Mouse (Mus musculus) kidney, adult 8-10 months (tissue): ENCODE measurements around the gene Nop9.

Experiments
- DNase-seq, 2 experiments: peaks; one replicate each; pipeline ENCODE4 v3.0.0; 2022

Nop9 gene

DNA sequence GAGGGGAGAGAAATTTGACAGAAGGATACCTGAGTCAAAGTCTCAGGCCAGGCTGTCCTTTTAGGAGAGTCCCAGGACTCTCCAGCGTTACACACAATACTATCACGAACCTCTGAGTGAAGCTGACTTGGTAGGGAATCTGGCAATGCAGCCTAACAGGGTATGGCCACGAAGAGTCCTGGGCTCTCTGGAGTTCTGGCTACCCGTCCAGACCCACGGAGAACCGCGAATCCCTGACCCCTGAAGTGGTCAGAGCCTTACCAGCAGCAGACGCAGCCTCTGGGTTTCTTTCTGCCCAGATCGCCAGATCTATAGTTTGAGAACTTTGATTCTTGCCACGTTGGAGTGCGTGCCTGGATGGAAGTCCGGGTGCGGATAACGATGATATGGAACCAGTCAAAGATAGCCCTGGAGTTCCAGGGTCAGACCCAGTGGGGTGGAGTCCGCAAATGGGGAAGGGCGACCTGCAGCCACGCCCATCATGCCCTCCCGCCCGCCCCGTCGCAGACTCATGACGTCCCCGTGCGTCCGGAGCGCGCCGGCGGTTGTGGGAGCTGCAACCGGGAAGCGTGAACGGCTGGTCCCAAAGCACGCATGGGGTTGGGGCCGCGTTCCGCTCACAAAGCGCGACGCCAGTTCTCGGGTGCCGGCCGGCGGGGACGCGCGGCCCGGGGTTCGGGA lies at the start of gene Nop9, which contains the start of gene Dhrs1:
Gene Nop9 (plus strand): TSS at position 514 of the 681 bp plus-strand sequence.
Gene Dhrs1 (minus strand): TSS at position 511 of the 681 bp plus-strand sequence.
- peak; percentile 81 to 86 for DNase-seq

DNA sequence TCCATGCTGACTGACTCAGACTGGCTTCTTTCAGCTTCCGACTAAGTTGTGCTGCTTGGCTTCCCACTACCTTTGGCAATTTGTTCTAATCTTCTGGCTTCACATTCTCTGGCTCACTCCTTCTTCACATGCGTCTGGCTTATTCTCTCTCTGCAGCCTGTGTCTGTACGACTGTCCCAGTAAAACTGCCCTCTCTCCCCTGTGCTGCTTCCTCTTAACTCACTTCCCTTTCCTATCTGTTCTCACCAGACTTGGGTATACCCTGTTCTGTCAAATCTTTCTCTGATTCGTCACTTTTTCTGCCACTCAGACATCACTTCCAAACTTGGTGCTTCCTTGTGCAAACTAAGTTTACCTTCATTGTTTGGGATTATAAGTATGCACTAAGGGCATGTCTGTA lies 48.3 kb upstream of the Nop9 start:
- no peak for DNase-seq

DNA sequence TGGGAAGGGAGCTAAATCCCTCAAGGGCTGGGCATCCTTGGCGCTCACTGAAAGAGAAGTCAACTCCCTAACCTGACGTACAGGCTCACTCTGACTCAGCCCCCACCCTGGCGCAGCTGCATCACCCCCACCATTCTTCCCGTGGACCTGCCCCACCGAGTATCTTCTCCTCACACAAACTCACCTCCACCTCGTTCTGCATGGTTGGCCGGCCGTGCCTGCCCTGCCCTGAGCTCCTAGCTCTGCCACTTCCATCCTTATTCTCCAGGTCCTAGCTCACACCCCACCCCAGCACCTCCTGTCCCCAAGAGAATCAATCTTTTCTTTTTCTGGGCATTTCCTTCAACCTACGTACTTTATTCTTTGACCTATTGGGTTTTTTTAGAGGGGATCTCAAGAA lies 44.4 kb upstream of the Nop9 start:
- no peak for DNase-seq

DNA sequence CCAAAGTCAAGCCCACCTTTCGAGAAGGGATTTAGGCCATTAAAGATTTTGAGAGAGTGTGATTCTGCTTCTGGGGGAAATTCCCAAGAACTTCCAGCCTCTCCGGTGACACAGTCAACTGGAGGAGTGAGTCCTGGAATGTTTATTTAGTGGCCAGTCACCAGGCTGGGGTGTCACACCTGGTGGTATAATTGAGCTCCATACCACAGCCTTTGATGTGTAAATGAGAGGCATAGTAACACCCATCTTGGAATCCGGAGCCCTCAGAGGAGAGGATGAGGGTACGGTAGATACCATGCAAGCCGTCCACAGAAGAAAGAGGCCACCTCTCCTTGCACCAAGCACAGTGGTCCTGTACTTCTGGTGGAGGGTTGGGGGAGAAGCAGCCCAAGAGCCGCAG lies 42.7 kb upstream of the Nop9 start:
- DNase-seq: no peak

DNA sequence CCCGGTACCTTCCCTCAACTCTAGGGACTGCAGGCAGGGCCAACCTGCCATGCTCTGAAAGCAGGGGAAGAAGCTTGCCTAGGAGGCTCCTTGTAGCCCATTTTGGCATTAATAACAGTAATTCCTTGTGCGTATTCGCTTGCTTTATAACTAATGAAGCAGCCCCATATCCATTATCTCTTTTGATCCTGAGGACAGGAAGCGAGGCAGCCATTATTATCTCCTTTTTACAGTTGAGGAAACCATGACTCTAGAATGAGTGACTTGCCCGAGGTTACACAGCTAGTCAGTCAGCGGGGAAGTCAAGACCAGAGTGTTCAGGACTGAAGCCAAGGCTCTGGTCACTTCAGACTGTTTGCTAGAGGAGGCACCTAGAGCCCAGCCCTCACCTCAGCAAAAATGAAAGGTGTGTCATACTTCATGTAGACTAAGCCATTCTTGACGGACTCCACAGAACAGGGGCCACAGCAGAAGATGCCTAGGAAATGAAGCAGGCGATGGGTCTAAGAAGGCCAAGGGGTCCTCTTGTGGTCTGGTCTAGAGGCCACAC lies 39.4 kb upstream of the Nop9 start:
- DNase-seq: no peak

DNA sequence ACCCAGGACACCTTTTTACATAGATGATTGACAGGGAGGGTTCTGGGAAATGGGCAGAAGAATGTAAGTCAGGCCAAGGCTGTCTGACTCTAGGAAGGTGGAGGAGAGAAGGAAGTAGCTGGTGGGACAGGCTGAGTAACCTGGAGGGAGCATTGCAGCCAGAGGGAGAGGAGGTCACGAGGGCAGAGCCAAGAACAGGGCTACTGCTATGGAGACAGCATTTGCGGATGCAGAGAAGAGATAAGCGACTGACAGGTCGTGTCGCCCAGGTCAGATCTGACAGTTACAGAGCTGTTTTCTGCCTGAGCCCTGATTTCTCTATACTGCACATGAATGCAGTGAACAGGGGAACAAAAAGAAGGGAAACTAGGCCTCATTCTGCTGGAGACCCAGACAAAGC lies 38.1 kb upstream of the Nop9 start:
- DNase-seq: no peak

DNA sequence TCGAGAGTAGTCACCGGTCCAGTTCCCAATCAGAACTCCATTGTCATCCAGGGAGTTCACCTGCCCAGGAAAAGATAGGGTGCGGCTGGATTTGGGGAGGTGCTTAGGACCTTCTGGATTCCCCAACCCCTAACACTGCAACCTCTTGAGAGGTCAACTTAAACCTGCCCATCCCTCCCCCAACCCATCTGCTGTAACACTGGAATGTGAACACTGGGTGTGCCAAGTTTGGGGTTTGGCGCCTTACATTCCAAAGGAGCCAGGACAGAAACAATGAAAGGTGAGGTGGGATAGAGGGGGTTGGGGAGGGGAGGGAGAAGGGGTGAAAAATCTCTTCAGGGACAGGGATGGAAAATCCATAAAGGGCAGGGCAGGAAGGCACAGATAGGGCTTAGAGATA lies 36.0 kb upstream of the Nop9 start:
- DNase-seq: no peak

DNA sequence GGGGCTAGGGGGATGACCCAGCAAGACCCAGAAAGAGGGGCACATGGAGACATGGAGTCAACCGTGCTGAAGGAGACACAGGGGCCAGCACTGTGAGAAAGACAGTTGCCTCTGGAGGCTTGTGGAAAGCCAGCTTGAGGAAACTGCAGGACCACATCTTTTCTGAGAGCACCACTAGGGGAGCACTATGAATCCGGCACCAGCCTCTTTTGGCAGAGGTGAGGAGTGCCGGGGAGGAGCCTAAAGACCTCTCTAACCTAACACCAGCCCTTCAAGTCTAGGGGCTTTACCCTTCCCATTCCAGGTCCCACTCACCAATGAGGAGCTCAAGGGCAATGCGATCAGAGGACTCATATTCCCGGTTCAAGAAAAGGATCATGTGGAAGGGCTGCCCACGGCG lies 33.7 kb upstream of the Nop9 start:
- DNase-seq: no peak

DNA sequence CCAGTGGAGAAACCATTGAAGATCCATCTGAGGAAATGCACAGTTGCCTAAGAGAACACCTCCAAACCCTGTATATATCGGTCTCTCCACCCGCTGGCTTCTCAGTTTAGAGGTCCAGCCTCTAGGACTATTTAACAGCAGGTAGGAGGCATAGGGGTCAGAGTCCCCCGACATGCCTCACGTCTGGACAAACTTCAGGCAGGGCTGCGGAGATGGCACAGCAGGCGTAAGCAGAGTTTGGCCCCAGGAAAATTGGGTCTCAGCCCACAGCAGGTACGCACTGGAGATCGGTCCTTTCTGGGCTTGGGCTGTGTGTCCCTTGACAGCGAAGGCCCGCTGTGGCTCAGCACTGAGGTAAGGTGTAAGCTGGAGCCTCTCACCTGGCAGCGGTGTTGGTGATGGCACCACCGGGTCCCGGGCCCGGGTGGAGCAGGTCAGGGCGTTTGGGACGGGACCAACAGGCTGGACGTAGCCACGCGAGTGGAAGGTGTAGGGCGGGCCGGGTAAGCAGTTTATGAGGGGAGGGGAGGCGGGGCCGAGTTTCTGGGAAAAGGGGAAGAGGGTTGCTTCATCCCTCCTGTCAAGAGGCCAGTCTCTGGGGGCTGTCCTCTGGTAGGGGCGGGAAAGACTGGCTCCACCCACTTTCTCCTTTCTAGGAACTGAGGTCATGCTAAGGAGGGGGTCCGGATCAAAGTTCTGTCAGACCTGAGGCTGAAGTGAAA lies 32.3 kb upstream of the Nop9 start:
- DNase-seq: peak; percentile 80 to 81

DNA sequence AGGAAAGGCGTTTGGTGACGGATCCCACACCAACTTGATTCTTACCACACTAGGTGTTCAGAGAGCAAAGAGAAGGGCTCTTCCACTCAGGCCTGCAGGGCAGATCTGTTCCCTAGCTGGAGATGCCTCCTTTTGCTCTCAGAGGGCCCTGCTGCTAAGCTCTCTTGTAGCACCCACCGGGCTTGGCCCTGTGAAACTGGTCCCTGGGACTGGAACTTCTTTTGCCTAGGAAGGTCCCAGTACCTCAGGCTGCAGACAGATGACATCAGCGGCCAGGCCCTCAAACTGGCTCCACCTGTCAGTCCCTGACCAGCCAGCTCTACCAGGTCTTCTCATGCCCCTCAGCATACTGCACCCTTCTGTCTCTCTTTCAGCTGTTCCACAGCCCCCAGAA lies 31.8 kb upstream of the Nop9 start, which contains the start of gene Tgm1:
Gene Tgm1 (minus strand): TSS at position 198 of the 394 bp plus-strand sequence.
- no peak for DNase-seq

DNA sequence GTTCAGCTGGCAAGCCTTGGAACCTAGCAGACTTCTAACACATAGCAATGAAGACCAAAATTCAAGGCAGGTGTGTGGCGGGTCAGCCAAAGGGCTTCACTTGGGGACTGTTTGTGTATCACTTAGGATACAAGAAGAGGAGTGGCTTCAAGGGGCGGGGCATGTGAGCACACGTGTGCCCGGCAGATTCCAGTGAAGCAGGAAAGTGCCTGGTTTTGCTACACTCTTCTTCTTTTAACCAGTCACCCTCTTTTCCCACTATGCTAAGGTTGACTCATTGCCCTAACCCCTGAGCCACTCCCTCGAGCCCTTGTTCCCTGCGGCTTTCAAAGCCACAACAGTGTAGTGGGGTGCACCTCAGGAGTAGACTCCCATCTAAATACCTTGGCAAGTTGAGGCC lies 30.6 kb upstream of the Nop9 start:
- DNase-seq: no peak

DNA sequence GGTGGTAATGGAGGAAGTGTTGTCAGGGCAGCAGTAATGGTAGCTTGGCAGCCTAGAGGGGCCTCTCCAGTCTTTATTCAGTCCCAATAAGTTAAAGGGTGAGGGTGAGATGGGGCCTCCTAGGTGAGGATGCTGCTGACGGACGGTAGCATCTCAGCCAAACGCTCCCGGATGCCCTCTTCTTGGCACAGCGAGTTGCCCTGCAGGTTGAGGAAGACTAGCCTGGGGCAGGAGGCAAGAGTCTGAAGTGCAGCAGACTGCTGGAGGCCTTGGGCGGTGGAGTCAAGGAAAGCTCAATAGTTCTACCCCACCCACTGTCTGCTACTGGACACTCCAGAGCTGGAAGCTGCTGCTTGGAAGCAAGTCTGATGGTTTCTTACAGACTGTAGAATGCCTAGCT lies 29.2 kb upstream of the Nop9 start:
- peak; percentile 58 to 65 for DNase-seq

DNA sequence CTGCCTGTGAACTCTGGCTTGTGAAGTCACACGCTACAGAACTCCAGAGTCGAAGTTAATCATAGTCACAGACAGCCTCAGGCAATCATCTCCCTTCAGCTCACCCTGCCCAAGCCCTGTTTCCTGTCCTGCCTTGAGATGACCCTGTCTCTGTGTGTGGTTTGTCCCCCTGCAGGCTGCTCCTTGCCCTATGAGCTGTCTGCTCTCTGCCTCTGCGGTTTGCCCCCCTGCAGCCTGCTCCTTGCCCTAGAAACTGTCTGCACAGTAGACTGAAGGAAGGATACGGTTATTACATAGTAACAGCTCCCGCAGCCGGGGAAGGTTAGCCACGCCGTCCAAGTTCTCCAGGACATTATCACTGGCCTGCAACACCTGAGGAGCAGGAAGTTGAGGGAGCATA lies 28.6 kb upstream of the Nop9 start:
- peak; percentile 79 to 83 for DNase-seq

DNA sequence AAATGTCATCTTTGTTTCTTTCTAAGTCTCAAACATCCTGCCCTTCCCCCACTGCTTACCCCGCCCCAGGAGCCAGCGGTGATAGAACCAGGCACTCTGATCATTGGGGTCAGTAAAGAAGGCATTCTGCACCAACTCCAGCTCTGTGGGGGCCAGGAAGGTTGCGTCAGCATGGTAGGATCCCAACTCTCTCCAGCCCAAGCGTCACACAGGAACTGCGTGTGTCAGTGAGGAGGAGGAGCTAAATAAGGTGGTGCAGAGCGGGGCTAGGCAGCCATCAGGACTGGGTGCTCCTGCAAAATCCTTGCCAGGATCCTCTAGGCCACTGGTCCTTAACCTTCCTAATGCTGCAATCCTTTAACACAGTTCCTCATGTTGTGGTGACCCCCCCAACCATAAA lies 25.8 kb upstream of the Nop9 start:
- no peak for DNase-seq

DNA sequence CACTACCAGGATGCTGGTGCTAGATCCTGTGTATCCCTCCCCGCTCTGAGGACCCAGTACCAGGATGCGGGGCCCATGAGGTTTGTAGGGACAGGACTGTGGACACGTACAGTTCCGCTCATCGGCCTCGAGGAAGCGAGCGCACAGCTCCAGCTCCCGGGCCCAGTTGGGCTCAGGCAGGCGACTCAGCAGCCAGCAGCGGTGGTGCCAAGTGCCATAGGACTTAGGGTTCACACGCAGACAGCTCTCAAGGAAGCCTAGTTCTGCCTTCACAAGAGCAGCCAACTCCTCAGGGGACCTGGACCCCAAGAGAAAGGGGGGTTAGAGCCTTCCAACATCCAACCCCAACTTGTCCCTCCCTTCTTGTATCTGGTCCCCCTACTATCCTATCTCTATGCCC lies 24.8 kb upstream of the Nop9 start:
- no peak for DNase-seq

DNA sequence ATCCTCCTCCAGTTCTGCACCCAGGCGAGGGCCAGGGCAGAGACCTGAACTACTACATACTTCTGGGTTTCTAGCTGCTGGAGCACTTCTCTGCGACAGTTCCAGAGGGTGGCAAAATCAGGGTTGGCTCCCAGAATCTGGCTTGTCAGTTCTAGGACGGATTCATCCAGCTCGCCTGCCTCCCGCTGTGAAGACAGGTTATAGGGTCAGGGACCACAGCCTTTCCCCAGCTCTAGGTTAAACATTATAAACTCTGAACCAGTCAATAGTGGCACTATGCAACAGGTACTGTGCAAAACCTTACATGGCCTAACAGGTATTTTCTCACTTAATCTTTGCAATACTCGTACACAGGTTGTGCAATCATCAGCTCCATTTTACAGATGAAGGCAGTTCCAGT lies 24.4 kb upstream of the Nop9 start:
- DNase-seq: peak; percentile 69 to 70

DNA sequence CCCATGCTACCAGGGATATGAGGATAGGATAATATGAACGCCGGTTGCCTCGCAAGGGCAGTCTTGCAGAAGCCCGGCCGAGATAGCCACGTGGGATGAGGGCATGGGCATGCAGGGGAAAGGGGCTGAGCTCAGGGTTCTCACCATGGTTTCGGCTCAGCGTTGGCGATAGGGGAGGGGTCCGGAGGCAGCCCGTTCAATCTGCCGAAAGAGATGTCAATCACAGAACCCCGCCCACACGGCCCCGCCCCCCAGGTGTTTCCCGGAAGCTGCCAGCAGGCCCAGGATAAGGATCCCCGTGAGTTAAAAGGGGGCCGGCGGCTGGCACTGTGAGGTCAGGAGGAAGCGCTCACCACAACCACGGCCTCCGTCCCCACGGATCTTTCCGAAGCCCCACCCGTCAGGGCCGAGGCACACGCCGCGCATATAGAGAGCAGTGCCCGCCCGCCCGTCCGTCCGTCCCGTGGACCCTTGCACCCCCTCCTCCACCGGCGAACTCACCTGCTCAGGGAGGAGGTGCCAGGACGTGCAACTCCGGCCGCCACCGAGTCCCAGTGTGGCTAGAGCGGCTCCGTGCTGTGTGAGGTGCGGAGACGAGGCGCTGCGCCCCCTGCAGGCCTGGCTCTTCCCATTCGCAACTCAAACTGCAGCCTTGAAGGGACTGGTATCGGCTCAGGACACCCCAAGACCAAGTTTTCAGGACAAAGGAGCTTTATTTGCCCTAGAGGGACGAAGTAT lies 23.6 kb upstream of the Nop9 start, which contains the start of gene Rabggta:
Gene Rabggta (minus strand): TSS at position 564 of the 738 bp plus-strand sequence.
- peak; percentile 95 to 96 for DNase-seq

DNA sequence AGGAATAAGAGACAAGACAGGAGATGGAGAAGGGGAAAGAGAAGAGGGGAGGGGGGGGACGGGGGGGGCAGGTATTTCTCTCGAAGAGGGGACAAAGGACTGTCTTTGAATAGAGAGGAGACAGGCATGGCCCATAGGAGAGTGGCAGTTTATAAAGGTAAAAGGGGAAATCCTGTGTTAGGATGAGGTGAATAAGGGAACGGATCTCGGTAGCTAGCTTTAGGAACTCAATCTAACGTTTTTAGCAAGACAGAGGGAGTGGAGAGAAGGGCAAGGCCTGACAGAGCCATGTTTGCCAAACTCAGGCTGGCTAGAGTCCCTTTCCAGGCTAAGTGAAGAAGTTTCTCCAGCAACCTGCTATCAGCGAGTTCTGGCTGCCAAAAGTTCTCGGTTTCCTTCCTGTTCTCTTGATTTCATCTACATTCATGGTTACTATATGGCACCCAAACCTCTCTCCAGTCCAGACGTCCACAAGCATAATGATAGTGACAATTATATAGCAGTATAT lies 23.0 kb upstream of the Nop9 start:
- no peak for DNase-seq

DNA sequence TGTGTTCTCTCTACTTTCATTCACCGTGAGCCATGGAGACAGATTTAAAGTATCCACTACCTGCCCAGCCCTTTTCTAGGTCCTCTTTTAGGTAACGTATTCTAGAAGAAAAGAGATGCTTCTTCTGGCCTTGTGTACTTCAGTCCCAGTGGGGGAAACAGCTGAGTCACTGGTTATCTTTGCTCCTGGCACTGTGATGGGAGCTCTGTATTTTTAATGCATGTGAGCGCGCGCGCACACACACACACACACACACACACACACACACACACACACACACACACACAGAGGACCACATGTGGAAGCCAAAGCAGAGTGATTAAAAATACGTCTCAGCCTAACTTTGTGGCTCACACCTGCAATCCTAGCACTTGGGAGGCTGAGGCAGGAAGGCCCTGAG lies 22.1 kb upstream of the Nop9 start:
- no peak for DNase-seq

DNA sequence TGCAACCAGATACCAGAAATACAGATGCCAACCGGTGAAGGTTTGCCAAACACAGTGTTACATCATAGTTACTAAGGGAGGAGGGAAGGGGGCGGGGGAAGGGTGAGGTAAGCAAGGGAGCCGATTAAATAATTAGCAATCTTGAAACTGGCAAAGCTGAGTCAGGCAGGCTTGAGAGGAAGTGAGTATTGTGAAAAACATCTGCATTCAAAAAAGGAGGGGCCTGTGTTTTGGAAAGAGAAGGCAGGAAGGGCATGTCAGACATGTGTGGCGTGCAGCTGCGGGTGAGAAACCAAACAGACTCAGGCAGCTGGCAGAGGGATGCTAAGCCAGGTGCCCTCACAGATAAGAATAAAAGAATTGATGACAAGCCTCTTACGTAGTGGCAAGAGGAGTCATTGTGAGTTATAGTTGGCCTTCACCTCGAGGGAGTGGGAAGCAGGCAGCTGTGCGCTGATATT lies 21.1 kb upstream of the Nop9 start:
- peak; percentile 57 to 58 for DNase-seq

DNA sequence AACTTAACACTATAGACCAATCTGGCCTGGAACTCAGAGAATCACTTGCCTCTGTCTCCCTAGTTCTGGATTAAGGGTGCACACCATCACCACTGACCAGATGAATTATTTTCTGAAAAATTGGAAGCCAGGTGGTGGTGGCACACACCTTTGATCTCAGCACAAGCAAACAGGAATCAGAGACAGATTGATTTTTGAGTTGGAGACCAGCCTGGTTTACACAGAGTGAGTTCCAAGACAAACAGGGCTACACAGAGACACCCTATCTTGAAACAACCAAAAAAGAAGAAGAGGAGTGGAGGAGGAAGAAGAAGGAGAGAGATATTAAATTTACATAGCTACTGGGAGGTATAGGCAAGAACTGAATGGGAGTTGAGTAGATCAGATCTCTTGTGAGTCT lies 19.2 kb upstream of the Nop9 start:
- DNase-seq: no peak

DNA sequence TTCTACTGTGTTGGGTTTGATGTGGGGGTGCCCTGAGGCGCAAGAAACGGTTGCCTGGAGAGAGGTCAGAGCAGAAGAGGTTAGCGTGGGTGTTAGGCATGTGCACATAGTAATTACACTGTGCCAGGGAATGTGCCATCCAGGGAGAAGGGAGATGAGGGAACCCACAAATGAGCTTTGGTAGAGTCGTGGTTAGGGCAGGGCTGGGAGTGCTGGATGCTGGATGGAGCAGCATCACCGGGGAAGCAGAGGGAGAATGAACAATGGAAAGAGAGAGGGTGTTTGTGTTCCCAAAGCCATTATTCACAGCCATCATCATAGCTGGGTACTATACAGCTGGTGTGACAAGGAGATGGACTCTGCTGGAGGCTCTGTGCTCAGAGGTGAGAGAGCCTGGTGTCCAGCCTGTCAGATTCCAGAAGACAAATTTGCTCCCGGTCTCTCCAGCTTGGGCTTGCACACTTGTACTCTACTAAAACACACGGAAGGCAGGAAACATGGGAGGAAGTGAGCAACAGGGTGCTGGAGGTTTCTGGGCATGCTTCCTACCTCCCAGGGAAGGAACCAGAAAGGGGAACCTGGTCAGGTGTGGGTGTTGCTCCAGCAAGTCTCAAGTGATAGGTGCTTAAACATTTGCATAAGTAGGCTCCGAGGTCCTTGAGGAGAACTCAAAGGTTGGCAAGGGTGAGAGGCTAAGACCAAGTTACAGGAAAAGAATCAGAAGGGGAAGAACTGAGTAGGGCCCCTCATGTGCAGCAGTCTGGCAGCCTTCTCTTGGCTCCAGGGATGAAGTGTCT lies 17.4 kb upstream of the Nop9 start:
- no peak for DNase-seq
